Mouse (Mus musculus) stomach, embryonic 14.5 days (tissue): ENCODE data around the gene Atm. TPM values are rescaled to one million over a fixed set of nuclear protein-coding genes. Genes with fewer than 3 reads are reported as not detected.

Experiments
- ATAC-seq: fragments of 200-750 bp; cut with Nextera tagmentation; 2 replicates; pipeline ENCODE4 v1.8.0; 2017; ENCODE audit warnings: low read depth, moderate TSS enrichment; ENCODE audit not compliant: insufficient number of reproducible peaks, insufficient read depth, low FRiP score
- H3K27ac ChIP-seq: fragments of 300-500 bp; sonication (generic); 2 replicates; pipeline ENCODE4 v1.5.1; 2014; ENCODE audit warnings: mild to moderate bottlenecking, low read length, moderate library complexity, mixed read lengths
- H3K27me3 ChIP-seq: fragments of 300-500 bp; sonication (generic); 2 replicates; pipeline ENCODE4 v1.6.1; 2014; ENCODE audit warnings: low read length, control low read depth, mixed read lengths; ENCODE audit not compliant: control insufficient read depth, insufficient read depth
- H3K36me3 ChIP-seq: fragments of 300-500 bp; sonication (generic); 2 replicates; pipeline ENCODE4 v1.6.1; 2014; ENCODE audit warnings: mild to moderate bottlenecking, control low read depth, low read length, moderate library complexity, mixed read lengths; ENCODE audit not compliant: control insufficient read depth, insufficient read depth
- H3K4me1 ChIP-seq: fragments of 300-500 bp; sonication (generic); 2 replicates; pipeline ENCODE4 v1.6.1; 2014; ENCODE audit warnings: low read length, control low read depth, mixed read lengths; ENCODE audit not compliant: control insufficient read depth, insufficient read depth
- H3K4me2 ChIP-seq: fragments of 300-500 bp; sonication (generic); replicated peaks from 2 replicates; pipeline ENCODE4 v1.6.1; 2014; ENCODE audit warnings: low read depth, low read length, control low read depth
- H3K4me3 ChIP-seq: fragments of 300-500 bp; sonication (generic); 2 replicates; pipeline ENCODE4 v1.5.1; 2014; ENCODE audit warnings: low read depth, low read length, control low read depth
- H3K9ac ChIP-seq: fragments of 300-500 bp; sonication (generic); replicated peaks from 2 replicates; pipeline ENCODE4 v1.6.1; 2014; ENCODE audit warnings: low read depth, mild to moderate bottlenecking, control low read depth, low read length, moderate library complexity, mixed read lengths
- H3K9me3 ChIP-seq: fragments of 300-500 bp; sonication (generic); 2 replicates; pipeline ENCODE4 v1.6.1; 2016; ENCODE audit warnings: low read depth, low read length, control low read depth; ENCODE audit not compliant: control insufficient read depth
- WGBS: fragments of 180-500 bp; shearing (Covaris S2); extraction: QIAGEN DNeasy Blood & Tissue Kit; methylation state at CpG from one replicate; pipeline ENCODE4 v1.1.7; 2014; 5-methylcytosine and 5-hydroxymethylcytosine counted together
- polyA plus RNA-seq: library from polyadenylated mRNA; unstranded; fragments of >200 nt; fragmentation: Nextera tagmentation; extraction: Ambion mirVana; gene quantifications from 2 replicates; pipeline ENCODE4 v1.2.1, GENCODE M21; 2014

Gene Atm
- 20.5 and 25.5 TPM in 2 replicates for polyA plus RNA-seq

- no peaks in the 10 kb centered on the region for H3K9me3 ChIP-seq
- under 1% methylated on average over 69 of the region's 69 CpGs for WGBS
- peak within 1 kb of the TSS; percentile 74 for H3K4me2 ChIP-seq
- peak within 1 kb of the TSS; percentile 91 for H3K27ac ChIP-seq
- peak within 1 kb of the TSS; percentile 94 for H3K4me3 ChIP-seq
- peak within 1 kb of the TSS; percentile 87 for H3K9ac ChIP-seq
- ATAC-seq: peak; percentile 99
- peaks cover 10% of the 10 kb centered on the region for H3K4me1 ChIP-seq
- no peaks in the 10 kb centered on the region for H3K36me3 ChIP-seq
- H3K27me3 ChIP-seq: no peaks in the 10 kb centered on the region
Measured at GRCm38 (mm10) chr9:53536558-53537320, at the start of gene Atm, which contains the start of gene Npat. TSS of gene Atm (minus strand) at chr9:53536740. TSS of gene Npat (plus strand) at chr9:53537047.

DNA sequence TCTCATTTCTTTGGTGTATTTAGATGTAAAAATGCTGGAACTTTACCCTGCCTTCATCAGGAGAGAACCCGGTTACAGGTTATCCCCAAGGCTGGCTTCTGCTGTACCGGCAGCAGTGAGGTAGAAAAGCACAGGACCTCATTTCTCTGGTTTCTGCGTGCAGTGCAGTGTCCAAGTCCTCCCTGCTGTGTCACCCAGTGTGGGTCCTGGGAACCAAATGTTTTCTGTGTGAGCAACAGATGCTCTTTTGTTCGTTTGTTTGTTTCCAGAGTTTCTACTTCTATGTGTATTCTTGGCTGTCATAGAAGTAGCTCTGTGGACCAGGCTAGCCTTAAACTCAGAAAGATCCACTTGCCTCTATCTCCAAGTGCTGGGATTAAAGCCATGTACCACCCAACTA is 45.3 kb upstream of the Atm start:
- Histone ChIP-seq H3K9ac (no peak overlapping the region), H3K4me3 (no peak overlapping the region), H3K4me2 (no peak overlapping the region), H3K9me3 (no peaks in the 10 kb centered on the region), H3K27ac (no peak overlapping the region), H3K4me1 (no peaks in the 10 kb centered on the region), H3K36me3 (peaks cover 57% of the 10 kb centered on the region), H3K27me3 (no peaks in the 10 kb centered on the region)
- WGBS: 84% methylated on average over 4 of the region's 4 CpGs
- no peak for ATAC-seq

DNA sequence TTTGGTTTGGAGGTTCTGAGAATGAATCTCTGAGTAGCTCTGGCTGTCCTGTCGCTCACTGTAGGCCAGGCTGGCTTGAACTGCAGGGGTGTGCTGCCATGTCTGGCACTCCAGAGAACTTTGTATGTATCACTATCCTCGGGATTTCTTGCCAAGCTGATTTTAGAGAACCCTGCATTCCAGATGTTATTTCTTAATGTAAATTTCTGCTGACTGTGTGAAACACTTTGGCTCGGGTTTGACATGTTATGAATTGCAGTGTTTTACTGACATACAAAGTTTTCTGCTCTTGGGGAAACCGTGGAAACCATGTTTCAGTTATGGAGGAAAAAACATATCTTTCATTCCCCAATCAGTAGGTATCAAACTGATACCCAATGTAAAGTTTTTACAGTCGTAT is 39.2 kb upstream of the Atm start:
- Histone ChIP-seq H3K9ac (no peak overlapping the region), H3K27ac (no peak overlapping the region; the same call in 1 of the 2 replicates), H3K9me3 (no peaks in the 10 kb centered on the region), H3K4me1 (no peaks in the 10 kb centered on the region), H3K27me3 (no peaks in the 10 kb centered on the region), H3K36me3 (peaks cover 35% of the 10 kb centered on the region), H3K4me2 (no peak overlapping the region), H3K4me3 (no peak overlapping the region)
- WGBS: 57% methylated on average over 5 of the region's 5 CpGs
- ATAC-seq: no peak

GRCm38 (mm10) chr9:53572516-53573307 is 36.2 kb upstream of the Atm start:
- peaks cover 37% of the 10 kb centered on the region for H3K36me3 ChIP-seq
- no peaks in the 10 kb centered on the region for H3K27me3 ChIP-seq
- no peak overlapping the region for H3K9ac ChIP-seq
- no peak for ATAC-seq
- H3K4me3 ChIP-seq: no peak overlapping the region
- H3K4me2 ChIP-seq: no peak overlapping the region
- 93% methylated on average over 7 of the region's 7 CpGs for WGBS
- no peak overlapping the region for H3K27ac ChIP-seq
- no peaks in the 10 kb centered on the region for H3K4me1 ChIP-seq
- no peaks in the 10 kb centered on the region for H3K9me3 ChIP-seq

- 87% methylated on average over 6 of the region's 6 CpGs for WGBS
Measured at GRCm38 (mm10) chr9:53570662-53571061, 34.1 kb upstream of the Atm start.

DNA sequence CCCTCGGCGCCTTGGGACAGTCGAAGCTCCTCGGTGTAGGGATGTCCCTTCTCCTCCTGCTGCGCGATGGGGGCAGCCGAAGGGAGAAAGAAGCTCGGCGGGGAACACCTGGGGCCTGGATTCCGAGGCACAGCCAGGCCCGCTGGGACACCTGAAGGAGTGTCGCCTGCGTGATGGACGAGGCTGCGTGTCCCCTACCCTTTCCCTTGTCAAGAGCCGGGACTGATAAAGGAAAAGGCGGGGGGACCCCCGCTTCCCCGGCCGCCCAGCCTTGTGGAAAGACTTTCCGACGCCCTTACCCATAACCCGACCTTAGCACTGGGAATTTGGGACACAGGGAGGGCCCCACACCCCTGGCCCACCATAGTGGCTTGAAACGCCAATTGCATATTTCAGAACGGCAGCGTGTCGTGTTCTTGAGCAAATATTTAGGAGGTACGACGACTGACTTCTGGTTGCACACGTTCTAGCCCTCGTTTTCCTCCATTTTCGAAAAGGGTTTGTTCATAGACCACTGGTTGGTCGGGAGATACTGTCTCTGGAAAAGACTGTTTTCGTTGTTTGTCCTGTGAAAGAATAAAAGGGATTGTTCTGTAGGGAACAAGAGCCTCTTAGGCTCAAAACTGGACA is 911 bp upstream of the Atm start:
- WGBS: under 1% methylated on average over 31 of the region's 34 CpGs
- 0 out of 2 replicates have a peak, but pooled peaks have one; percentile 2 for ATAC-seq
- Histone ChIP-seq H3K4me1 (peaks cover 10% of the 10 kb centered on the region), H3K27ac (peak overlapping the region; percentile 91), H3K9ac (peak overlapping the region; percentile 87), H3K4me3 (peak overlapping the region; percentile 94), H3K27me3 (no peaks in the 10 kb centered on the region), H3K36me3 (no peaks in the 10 kb centered on the region), H3K9me3 (no peaks in the 10 kb centered on the region), H3K4me2 (peak overlapping the region; percentile 74)

More at GRCm38 (mm10) chr9:53570662-53571061, 34.1 kb upstream of the Atm start:
- no peak overlapping the region for H3K9ac ChIP-seq
- no peak overlapping the region for H3K4me3 ChIP-seq
- no peaks in the 10 kb centered on the region for H3K27me3 ChIP-seq
- no peaks in the 10 kb centered on the region for H3K4me1 ChIP-seq
- H3K9me3 ChIP-seq: no peaks in the 10 kb centered on the region
- no peak overlapping the region for H3K4me2 ChIP-seq
- ATAC-seq: no peak
- no peak overlapping the region for H3K27ac ChIP-seq
- peaks cover 49% of the 10 kb centered on the region for H3K36me3 ChIP-seq

DNA sequence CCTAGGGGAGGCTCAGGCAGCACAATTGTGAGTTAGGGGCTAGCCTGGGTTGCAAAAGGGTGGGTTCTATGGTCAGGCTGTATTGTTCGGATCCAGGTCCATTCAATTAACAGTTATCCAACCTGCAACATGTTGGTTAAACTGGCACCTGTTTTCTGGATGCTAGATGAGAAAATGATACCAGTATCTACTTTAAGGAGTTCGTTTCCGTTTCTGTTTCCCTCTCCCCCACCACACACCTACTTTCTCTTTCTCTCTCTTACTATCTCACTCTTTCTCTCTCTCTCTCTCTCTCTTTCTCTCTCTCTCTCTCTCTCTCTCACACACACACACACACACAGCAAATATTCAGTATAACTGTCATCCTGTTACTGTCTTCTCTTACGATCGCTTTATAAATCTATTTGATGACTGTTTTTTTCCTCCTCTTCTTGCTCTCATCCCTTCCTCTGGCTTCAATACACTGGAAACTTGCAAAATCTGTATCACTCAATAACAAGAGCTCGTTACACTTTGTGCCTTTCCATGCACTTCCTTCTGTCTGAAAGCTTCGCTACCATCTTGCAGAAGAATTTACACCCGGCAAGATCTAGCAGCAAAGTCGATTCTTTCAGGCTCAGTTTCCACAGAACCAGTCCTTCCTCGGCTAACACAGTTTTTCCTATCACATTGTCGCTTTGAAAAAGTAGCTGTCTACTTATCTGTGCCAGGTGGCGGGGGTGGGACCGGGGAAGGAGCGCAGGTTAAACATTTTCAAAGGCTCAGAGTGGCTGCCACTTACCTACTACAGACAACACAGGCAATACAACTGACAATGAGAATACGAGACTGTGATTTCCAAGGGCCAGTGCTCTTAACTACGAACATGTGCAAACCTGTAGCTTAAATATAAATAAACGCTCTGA is 872 bp downstream of the Atm start:
- peak overlapping the region; percentile 66 for H3K4me2 ChIP-seq
- H3K9ac ChIP-seq: peak overlapping the region; percentile 39; the same call in 1 of the 2 replicates
- peaks cover 10% of the 10 kb centered on the region for H3K4me1 ChIP-seq
- peaks cover 4% of the 10 kb centered on the region for H3K36me3 ChIP-seq
- no peaks in the 10 kb centered on the region for H3K27me3 ChIP-seq
- peak overlapping the region; percentile 94 for H3K4me3 ChIP-seq
- H3K9me3 ChIP-seq: no peaks in the 10 kb centered on the region
- 12% methylated on average over 17 of the region's 17 CpGs for WGBS
- ATAC-seq: no peak
- peak overlapping the region; percentile 82; the same call in 1 of the 2 replicates for H3K27ac ChIP-seq
